Mouse (Mus musculus) forebrain, embryonic 10.5 days (tissue): ENCODE data around the gene Aqp3. TPM values are rescaled to one million over a fixed set of nuclear protein-coding genes. Genes with fewer than 3 reads are reported as not detected.

Source experiments
- DNase-seq: peaks from one replicate; pipeline ENCODE4 v3.0.0-alpha.2; 2017; ENCODE audit warnings: low spot score; ENCODE audit errors: extremely low spot score
- H3K27ac ChIP-seq: fragments of 300-500 bp; sonication (generic); 2 replicates; pipeline ENCODE4 v1.5.1; 2016; ENCODE audit warnings: mild to moderate bottlenecking
- H3K27me3 ChIP-seq: fragments of 300-500 bp; sonication (generic); 2 replicates; pipeline ENCODE4 v1.6.1; 2016; ENCODE audit warnings: mild to moderate bottlenecking; ENCODE audit not compliant: poor library complexity, severe bottlenecking
- H3K36me3 ChIP-seq: fragments of 300-500 bp; sonication (generic); replicated peaks from 2 replicates; pipeline ENCODE4 v1.6.1; 2016; ENCODE audit warnings: mild to moderate bottlenecking, moderate library complexity
- H3K4me1 ChIP-seq: fragments of 300-500 bp; sonication (generic); 2 replicates; pipeline ENCODE4 v1.6.1; 2016
- H3K4me3 ChIP-seq: fragments of 300-500 bp; sonication (generic); 2 replicates; pipeline ENCODE4 v1.5.1; 2016; ENCODE audit warnings: mild to moderate bottlenecking, moderate library complexity
- H3K9me3 ChIP-seq: fragments of 300-500 bp; sonication (generic); 2 replicates; pipeline ENCODE4 v1.6.1; 2016; ENCODE audit warnings: mild to moderate bottlenecking, moderate library complexity
- WGBS: fragments of 180-500 bp; shearing (Covaris S2); methylation state at CpG from one replicate; pipeline ENCODE4 v1.1.7; 2016; 5-methylcytosine and 5-hydroxymethylcytosine counted together
- polyA plus RNA-seq: library from polyadenylated mRNA; unstranded; fragments of >200 nt; fragmentation: Nextera tagmentation; extraction: Ambion mirVana; gene quantifications from 2 replicates; pipeline ENCODE4 v1.2.1, GENCODE M21; 2016

Gene Aqp3
- polyA plus RNA-seq, 1 experiment from 2014 or later, result 4.9 TPM

DNA sequence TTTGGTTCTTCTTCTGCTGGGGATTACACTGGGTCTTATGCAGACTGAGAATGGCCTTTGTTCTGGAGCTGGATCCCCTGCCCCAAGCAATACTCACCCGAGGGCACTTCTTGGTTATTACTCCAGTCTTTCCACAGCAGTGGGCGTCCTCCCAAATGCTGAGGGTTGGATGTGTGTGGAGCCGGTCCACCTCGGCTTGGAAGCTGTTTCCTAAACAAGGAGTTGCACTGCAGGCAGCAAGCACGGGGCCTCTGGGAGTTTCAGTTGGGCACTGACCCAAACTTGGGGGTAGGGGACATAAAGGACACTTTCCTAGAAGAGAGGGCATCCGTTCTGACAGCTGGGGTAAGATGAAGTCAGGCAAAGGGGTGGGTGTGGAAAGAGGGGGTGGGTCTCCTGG, 23.5 kb downstream of the Aqp3 start:
- WGBS, result 84% methylated on average over 6 of the region's 6 CpGs
- Histone ChIP-seq H3K4me1 (no peaks in the 10 kb centered on the region), H3K27me3 (no peaks in the 10 kb centered on the region), H3K27ac (no peak overlapping the region), H3K9me3 (no peaks in the 10 kb centered on the region), H3K4me3 (no peak overlapping the region), H3K36me3 (no peaks in the 10 kb centered on the region)
- no peak for DNase-seq

DNA sequence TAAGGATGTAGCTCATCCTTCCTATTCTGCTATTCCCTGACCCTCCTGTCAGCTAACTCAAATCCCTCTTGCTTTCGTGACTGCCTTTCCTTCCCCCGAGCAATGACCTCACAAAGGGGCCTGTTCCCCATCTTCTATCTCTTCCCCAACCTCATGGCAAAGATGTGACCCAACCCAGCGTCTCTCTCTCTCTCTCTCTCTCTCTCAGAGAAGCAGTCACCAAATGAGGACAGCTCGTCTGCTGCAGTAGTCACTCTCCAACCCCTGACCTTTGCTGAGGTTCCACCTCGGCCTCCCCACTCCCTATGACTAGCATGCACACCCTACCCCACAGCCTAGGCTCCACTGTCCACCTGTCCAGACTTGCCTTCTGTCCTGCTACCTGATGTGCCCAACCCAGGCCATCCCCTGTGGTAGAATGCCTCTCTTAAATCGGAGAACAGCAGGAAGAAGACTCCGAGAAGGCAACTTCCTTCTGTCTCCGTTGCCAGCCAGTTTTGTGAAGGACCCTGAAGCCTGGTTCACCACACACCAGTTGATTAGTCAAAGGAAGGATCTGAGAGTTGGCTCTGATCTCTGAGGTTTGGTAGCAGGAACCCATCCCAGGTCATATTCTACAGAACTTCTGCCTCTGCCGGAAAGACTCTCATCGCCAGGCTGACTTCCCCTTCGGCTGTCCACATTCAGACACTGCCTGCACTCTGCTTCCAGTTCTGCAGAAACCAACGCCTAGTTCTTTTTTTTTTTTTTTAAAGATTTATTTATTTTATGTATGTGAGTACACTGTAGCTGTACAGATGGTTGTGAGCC, 24.8 kb downstream of the Aqp3 start:
- Histone ChIP-seq H3K27ac (no peak overlapping the region), H3K4me3 (no peak overlapping the region), H3K4me1 (no peaks in the 10 kb centered on the region), H3K9me3 (no peaks in the 10 kb centered on the region), H3K27me3 (no peaks in the 10 kb centered on the region), H3K36me3 (no peaks in the 10 kb centered on the region)
- DNase-seq, result no peak
- 79% methylated on average over 12 of the region's 12 CpGs for WGBS

DNA sequence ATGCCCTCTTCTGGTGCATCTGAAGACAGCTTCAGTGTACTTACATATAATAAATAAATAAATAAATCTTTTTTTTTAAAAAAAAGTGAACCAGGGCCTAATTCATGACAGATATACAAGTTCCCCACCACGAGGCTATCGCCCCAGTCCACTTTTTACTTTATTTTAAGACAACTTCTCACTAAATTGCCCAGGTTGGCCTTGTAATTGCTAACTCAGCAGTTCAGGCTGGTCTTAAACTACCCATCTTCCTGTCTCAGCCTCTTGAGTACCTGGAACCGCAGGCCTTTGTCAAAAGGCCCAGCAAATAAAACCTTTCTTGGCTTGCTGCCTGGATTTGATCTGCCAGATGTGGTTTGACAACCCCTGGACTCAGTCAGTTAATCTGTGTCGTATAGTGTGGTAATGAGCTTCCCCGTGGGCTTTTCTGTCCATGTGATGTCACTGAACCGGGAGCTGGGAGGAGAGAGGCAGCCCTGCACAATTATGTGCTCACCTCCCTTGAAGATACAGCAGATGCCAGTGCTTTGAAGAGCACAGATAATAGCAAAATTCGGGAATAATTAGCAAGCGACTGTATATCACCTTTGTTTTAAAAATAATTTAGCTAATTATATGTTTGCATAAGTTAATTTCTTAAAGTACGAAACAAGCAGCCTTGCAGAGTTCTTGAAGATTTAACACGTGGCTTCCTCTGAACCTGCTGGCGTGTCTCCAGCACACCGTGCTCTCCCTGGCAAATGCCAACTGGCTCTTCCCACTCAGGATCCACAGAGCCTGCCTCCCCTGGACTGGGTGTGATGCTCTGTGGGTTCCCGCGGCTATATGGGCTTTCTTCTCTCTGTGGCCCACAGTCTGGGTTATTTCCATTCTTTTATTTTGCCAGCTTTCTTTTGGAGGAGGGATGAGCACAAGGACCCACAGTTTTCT, 26.2 kb downstream of the Aqp3 start:
- no peaks in the 10 kb centered on the region for H3K4me1 ChIP-seq
- H3K4me3 ChIP-seq, result no peak overlapping the region
- no peaks in the 10 kb centered on the region for H3K9me3 ChIP-seq
- 89% methylated on average over 14 of the region's 14 CpGs for WGBS
- no peaks in the 10 kb centered on the region for H3K27me3 ChIP-seq
- no peak overlapping the region for H3K27ac ChIP-seq
- no peak for DNase-seq
- no peaks in the 10 kb centered on the region for H3K36me3 ChIP-seq

DNA sequence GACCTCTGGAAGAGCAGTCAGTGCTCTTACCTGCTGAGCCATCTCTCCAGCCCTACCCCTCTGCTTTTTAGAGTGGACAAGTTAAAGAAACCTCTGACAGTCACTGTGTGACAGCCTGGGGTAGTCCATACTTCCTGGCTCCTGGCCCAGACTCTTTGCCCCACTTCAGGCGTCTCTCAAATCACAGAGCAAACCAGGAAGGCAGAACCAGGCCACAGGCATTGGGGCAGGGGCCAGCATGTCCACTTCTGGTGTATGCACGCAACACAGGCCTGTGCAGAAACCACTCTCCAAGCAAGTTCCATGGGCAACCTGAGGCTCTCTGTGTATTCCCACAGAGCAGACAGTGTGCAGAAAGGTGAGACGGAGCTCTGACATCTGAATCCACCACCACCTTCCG, 32.8 kb downstream of the Aqp3 start:
- H3K4me1 ChIP-seq, result peaks cover 10% of the 10 kb centered on the region
- DNase-seq, result no peak
- WGBS, result 88% methylated on average over 4 of the region's 4 CpGs
- no peak overlapping the region for H3K4me3 ChIP-seq
- no peak overlapping the region for H3K27ac ChIP-seq
- H3K9me3 ChIP-seq, result no peaks in the 10 kb centered on the region
- no peaks in the 10 kb centered on the region for H3K36me3 ChIP-seq
- H3K27me3 ChIP-seq, result no peaks in the 10 kb centered on the region

DNA sequence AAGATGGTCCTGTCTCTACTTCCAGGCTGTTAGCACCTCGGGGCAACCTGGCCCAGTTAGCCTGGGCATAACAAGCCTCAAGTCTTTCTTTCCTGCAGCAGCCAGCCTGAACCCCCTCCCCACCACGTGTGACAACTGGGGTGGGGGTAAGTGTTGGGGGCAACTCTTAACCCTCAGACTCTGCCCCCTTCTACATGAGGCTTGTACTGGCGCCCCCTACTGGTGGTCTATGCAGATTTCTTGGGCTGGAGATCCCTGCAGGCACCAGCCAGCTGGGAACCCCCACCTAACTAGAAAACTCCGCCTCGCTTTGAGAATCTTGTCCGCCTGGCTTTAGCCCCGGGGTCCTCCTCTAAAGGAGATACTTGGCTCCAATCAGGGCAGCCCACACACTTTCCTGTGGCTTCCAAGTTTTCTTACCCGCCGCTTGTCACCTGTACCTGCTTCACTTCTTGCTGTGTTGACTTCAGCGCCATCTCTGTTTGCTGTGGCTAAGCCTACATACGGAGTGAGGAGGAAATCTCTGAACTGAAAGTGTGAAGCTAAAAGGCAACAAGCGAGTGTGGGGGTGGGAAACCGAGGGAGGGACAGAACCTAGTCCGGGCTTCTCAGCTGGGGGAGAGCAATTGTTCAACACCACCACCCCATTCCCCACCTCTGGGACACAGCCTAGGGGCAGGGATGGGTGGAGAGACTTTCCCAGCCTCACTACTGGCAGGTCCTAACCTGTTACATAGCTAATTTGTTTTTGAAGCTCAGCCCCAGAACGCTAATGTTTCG, 33.9 kb downstream of the Aqp3 start:
- H3K4me3 ChIP-seq, result peak overlapping the region; percentile 19
- no peak for DNase-seq

DNA sequence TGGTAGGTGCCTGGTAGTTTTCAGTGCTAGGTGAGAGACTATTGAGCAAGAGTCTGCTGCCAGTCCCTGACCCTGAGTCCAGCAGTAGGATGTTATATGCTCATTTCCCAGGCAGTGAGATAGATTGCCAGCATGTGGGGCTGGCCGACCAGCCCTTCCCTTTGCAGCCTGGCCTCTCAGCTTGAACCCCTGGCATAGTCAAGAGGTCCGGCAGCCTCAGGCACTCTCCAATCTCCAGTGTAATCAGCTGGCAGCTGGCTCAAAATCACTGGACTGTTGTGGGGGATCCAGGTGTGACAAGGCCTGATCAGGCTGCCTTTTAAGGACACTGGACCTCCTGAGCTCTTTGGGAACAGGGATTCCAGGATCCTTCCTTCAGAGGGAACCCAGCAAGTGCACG, 34.6 kb downstream of the Aqp3 start:
- no peaks in the 10 kb centered on the region for H3K9me3 ChIP-seq
- no peaks in the 10 kb centered on the region for H3K36me3 ChIP-seq
- DNase-seq, result no peak
- no peak overlapping the region for H3K27ac ChIP-seq
- H3K4me3 ChIP-seq, result no peak overlapping the region
- 60% methylated on average over 3 of the region's 3 CpGs for WGBS
- H3K4me1 ChIP-seq, result peaks cover 10% of the 10 kb centered on the region
- H3K27me3 ChIP-seq, result no peaks in the 10 kb centered on the region

More for the DNA sequence above, 33.9 kb downstream of the Aqp3 start:
- peaks cover 10% of the 10 kb centered on the region for H3K4me1 ChIP-seq
- H3K27me3 ChIP-seq, result no peaks in the 10 kb centered on the region
- no peaks in the 10 kb centered on the region for H3K9me3 ChIP-seq
- 16% methylated on average over 16 of the region's 16 CpGs for WGBS
- no peaks in the 10 kb centered on the region for H3K36me3 ChIP-seq
- no peak overlapping the region; the same call in 1 of the 2 replicates for H3K27ac ChIP-seq

DNA sequence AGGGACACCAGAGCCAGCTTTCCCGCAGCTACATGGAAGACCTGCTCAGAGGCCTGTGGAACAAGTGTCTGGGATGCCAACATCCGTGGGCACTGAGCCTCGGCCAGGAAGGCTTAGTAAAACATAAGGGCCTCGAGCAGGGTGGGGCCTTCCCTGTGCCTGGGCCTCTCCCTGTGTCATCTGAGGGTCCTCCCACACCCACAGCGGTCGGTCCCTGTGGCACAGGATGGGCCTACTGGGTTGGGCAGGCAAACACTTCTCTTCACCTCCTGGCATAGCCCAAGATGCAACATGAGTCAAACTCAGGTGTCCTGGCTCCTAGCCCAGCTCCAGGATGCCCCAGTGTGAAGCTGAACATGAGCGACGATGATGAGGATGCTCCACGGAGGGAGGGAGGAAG, 40.6 kb downstream of the Aqp3 start:
- Histone ChIP-seq H3K36me3 (no peaks in the 10 kb centered on the region), H3K9me3 (no peaks in the 10 kb centered on the region), H3K4me1 (0 out of 2 replicates have a peak, but pooled peaks cover 7% of the 10 kb centered on the region), H3K27ac (no peak overlapping the region), H3K4me3 (no peak overlapping the region), H3K27me3 (no peaks in the 10 kb centered on the region)
- DNase-seq, result no peak
- 71% methylated on average over 8 of the region's 9 CpGs for WGBS

DNA sequence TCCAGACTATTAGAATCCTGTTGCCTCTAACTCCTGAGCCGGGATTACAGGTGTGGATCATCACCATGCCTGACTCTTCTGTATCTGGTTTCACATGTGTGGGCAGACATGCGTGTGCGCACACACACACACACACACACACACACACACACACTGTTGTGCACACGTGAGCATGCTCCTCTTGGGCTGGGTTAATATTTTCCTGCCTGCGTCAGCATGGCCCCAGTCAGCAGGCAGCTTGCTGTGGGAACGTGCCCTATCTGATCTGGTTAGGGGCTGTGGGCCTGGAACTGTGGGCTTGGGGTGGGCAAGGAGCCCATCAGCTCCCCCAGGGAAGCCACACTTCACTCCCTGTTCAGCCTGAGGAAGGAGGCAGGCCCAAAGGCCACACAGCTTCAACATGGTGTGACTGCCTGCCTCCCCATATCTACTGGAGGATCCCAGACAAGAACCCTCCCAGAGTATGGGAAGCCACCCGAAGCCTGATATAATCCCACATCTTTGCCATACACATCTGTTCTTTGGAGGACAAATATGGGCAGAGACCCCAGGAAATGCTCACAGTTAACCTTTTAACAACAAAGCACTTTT, 41.1 kb downstream of the Aqp3 start:
- WGBS, result 73% methylated on average over 7 of the region's 7 CpGs
- Histone ChIP-seq H3K27ac (0 out of 2 replicates have a peak overlapping the region, but pooled peaks have one; percentile 8), H3K4me1 (0 out of 2 replicates have a peak, but pooled peaks cover 7% of the 10 kb centered on the region), H3K27me3 (no peaks in the 10 kb centered on the region), H3K4me3 (no peak overlapping the region), H3K36me3 (no peaks in the 10 kb centered on the region), H3K9me3 (no peaks in the 10 kb centered on the region)
- no peak for DNase-seq

DNA sequence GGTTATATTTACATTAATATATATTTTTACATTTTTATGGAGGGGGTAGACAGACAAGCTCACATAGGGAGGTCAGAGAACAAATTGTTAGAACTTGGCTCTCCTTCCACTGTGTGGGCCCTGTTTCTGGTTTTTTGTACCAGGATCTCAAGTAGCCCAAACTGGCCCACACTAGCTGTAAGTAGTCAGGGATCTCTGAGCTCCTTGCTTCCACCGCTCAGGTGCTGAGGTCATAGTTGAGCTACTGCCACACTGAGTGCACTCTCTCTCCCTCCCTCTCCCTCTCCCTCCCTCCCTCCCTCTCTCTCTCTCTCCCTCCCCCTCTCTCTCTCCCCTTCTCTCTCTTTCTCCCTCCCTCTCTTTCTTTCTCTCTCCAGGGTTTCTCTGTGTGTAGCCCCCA, 41.7 kb downstream of the Aqp3 start:
- whole genome bisulfite sequencing, result 44% methylated on average over 1 of the region's 1 CpGs
- Histone ChIP-seq H3K27ac (no peak overlapping the region), H3K9me3 (no peaks in the 10 kb centered on the region), H3K36me3 (no peaks in the 10 kb centered on the region), H3K4me1 (0 out of 2 replicates have a peak, but pooled peaks cover 7% of the 10 kb centered on the region), H3K4me3 (no peak overlapping the region), H3K27me3 (no peaks in the 10 kb centered on the region)
- DNase-seq, result no peak

DNA sequence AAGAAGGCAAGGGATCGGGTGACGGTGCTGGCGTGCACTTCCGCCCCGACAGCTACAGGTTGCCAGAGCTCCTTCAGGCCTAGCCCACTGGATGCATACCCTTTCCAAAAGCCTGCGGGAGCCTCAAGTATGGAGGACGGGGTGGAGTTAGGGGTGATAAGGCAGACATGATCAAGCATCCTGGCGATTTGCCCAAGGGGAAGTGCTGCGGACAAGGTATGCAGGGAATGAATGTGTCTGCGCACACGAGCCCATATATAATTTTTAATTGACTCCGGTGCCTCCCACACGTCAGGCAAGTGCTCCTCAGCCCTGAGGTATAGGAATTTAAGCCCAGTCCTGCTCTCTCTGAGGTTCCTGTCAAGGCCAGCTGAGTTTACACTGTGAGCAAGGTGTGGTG, 42.9 kb downstream of the Aqp3 start:
- H3K27me3 ChIP-seq, result no peaks in the 10 kb centered on the region
- no peak for DNase-seq
- 83% methylated on average over 13 of the region's 13 CpGs for WGBS
- H3K4me1 ChIP-seq, result peaks cover 12% of the 10 kb centered on the region
- H3K36me3 ChIP-seq, result no peaks in the 10 kb centered on the region
- no peak overlapping the region for H3K4me3 ChIP-seq
- H3K9me3 ChIP-seq, result no peaks in the 10 kb centered on the region
- no peak overlapping the region for H3K27ac ChIP-seq

DNA sequence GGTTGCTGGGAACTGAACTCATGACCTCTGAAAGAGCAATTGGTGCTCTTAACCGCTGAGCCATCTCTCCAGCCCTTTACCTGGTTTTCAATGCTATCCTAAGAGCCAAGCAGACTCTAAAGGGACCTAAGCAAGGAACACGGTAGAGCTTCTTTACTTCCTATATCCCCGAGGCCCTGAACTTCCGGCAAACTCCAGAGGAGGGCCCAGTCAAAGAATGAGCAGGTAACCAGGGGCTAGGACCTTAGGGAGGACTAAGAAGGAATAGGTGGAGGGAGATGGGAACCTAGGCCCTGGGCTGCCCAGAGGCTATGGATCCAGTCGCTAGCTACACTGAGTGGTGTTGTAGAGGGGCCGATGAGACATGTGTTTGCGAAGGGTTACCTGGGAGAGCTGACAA, 46.2 kb downstream of the Aqp3 start:
- Histone ChIP-seq H3K4me3 (no peak overlapping the region), H3K9me3 (no peaks in the 10 kb centered on the region), H3K27ac (no peak overlapping the region), H3K4me1 (peaks cover 20% of the 10 kb centered on the region), H3K27me3 (no peaks in the 10 kb centered on the region), H3K36me3 (no peaks in the 10 kb centered on the region)
- DNase-seq, result no peak
- 83% methylated on average over 7 of the region's 7 CpGs for WGBS
